Mouse (Mus musculus) right cerebral cortex, postnatal 4 days (tissue): ENCODE results near the gene Arhgap31.
"Not testable (repeated sequence)": the region's sequence is repeated elsewhere in the genome, so short reads cannot be mapped to it uniquely, and the experiment has no call there.

Experiments used
- DNase-seq: peaks from one replicate; pipeline ENCODE4 v3.0.0-alpha.2; 2022

The Arhgap31 gene

DNA sequence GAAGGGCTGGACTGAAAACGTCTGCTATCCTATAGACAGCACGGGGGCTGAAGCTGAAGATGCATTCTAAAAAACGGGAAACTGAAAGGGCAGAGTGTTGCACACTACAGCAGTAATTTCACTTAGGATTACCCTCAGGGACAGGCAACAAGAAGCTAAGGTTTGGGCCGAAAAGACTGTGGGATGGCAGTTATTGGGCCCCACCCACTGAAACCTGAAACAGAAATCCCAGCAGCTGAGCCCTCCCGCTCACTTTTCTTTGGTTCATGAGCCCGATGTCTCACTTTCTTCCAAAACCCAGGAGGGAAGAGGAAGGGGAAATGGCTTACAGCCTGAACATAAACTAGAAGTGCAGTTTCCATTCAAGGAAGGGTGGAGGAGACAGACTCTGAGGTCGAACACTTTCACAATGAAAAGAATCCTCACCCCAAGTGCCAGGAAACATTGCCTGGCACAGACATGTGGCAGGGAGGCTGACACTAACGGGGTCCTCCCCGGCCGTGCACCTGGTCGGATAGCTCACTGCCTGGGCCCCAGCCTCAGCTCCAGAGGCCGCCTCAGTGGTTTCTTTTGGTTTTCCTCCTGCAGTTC, 33.5 kb downstream of the Arhgap31 start:
- DNase-seq, result no peak

DNA sequence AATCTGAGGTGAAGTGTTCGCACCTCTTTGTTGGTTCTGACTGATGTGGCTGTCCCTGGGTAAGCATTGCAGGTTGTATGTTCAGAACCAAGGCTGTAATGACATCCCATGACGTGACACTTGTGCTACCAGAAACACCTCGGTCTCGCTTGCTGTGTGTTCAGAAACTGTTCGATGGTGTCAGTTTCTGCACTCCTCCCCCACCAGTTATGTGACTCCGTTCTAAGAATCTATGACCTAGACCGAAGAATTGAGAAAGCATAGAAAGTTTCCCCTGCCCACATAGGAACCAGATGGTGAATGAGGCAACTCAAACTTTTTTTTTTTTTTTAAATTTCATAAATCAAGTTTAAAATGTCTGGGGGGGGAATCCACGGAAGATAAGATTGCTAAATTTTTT, 34.2 kb downstream of the Arhgap31 start:
- no peak for DNase-seq

DNA sequence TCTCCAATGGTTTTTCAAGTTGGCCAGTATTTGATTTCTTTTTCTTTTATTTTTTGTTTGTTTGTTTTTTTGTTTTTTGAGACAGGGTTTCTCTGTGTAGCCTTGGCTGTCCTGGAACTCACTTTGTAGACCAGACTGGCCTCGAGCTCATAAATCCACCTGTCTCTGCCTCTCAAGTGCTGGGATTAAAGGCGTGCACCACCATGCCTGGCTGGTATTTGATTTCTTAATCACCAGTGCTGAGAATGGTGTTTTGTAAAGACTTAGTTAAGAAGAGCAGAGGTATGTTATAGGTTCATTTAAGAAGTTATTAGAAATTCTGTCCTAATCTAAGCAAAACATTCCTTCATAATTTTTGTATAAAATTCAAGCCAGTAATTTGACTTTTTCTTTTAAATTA, 35.1 kb downstream of the Arhgap31 start:
- DNase-seq, result not testable (repeated sequence)

DNA sequence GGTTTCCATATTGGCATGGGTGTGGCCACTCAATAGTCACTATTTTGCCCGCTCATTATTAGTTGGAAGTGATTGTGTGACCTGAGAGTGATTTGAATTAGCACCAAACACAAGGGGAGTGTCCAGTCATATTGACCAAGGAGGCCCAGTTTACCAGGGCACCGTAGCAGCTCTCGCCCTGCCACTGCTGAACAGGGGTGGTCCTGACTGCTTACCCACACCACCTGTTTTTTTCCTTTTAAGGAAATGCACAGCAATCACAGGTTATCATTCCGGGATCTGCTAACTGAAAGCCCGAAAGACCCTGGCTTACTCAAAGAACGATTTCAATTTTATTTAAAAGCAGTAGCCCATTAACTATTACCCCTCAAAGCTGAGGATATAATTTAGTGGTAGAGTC, 35.9 kb downstream of the Arhgap31 start:
- no peak for DNase-seq

DNA sequence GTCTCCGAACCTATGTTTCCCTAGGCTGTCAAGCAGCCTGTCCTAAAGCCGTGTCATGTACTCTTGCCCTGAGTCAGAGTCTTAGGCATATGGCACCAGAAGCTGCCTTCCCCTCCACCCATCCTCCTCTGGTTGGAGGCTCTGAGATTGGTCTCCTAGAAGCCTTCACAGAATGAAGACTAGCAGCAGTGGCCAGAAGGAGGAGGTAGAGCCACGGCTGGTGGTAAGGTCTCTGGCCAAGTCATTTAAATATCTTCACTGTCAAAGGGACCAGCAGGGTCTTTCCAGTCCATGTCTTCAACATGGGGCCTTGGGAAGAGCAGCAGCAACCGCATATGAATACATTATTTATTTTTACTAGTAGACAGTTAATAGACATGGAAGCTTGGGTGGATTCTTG, 36.4 kb downstream of the Arhgap31 start:
- DNase-seq, result no peak

DNA sequence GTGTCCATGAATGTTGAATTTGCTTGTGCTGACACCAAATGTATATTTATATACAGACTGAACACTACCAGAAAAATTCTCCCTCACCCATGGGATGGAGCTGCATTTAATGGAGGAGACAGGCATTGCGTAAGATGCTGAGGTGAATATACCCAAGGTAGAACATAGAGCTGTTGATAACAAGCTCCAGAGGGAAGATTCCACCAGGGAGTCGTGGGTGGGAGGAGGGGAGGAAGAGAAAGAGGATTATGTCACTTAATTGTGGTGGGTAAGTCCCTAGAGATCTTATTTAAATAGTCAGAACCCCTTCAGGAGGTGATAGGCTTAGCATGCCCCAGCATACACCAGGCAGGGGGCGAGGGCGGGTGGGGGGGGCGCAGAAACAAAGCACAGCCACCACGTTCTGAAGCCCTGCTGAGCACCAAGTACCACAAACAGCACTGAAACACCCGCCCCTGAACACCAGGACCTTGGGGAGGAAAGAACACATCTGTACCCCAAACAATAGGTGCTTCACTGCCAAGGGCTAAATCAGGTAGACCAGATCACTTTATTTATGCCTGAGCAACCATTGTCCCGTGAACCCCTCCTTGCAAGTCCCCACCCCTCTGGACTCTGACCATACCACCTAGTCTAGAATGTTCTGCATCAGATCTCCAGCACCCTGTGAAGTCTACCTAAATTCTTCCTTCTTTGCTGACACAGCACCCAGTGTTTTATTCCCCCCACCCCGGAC, 37.3 kb downstream of the Arhgap31 start:
- DNase-seq, result no peak

DNA sequence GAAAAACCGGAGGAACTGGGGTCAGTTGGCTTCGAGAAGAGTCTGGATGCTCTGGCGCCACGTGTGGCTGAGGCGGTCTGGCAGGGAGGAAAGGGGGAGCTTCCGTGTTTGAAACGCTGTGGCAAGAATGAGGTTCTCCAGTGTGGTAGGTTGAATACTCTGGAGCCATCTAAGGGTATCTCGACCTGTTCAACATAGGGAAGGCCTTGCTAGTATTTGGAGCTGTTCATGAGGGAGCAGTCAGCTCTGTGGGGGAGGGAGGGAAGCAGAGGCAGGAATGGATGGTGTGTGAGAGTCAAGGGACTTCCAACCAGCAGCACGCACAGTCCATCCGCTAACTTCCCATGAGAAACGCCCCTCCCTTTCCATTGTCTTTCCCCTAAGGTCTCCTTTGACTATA, 38.2 kb downstream of the Arhgap31 start:
- DNase-seq, result no peak

DNA sequence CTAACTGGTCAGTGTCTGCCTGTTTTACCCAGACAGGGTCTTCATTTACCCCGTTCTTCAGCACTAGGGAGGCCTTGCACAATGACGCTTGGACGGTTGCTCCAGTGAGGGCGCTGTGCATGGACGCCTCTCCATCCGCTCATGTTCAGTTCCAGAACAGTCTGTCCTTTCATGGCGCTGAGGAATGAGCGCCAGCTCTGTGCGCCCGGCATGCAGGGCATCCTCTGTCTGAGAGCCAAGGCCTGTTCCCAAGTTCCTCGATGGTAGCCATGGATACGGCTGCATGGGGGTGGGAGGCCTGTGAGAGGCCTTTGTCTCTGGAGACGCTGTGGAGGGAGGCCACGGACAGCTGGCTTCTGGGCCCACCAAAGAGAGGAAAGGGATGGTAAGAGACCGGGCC, 39.6 kb downstream of the Arhgap31 start:
- DNase-seq, result peak; percentile 56

DNA sequence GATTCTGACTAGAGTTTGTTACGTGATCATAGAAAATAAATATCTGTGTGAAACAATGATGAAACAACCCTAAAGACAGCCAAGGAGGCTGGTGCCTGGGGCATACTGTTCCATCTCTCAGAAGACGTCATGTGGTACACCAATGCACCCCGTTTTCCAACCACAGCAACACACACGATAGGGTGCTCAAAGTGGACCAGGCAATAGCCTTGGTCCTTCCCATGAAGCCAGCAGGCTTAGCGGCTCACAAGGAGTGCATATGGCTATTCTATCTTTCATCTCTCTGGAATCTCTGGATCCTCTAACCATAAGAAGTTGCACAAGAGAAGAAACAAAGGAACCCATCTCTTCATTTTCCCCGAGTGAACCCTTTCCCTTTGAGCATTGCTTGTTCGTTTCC, 40.1 kb downstream of the Arhgap31 start:
- no peak for DNase-seq

DNA sequence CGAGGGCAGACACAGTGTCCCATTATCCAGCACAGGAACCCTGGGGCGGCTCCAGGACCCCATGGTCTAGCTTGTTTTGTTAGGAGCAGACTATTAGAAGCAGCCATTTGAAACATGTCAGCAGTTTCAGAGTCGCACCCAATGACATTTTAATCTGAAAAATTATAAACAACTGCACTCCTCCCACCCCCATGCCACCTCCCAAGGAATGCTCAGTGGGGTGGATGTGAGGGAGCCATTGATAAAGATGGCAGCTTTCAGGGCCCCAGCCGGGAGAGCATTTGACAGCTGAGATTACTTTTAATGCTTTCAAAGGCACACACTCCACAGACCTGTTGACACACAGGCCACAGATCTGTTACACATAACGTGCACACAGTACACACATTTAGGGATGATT, 40.7 kb downstream of the Arhgap31 start:
- no peak for DNase-seq

DNA sequence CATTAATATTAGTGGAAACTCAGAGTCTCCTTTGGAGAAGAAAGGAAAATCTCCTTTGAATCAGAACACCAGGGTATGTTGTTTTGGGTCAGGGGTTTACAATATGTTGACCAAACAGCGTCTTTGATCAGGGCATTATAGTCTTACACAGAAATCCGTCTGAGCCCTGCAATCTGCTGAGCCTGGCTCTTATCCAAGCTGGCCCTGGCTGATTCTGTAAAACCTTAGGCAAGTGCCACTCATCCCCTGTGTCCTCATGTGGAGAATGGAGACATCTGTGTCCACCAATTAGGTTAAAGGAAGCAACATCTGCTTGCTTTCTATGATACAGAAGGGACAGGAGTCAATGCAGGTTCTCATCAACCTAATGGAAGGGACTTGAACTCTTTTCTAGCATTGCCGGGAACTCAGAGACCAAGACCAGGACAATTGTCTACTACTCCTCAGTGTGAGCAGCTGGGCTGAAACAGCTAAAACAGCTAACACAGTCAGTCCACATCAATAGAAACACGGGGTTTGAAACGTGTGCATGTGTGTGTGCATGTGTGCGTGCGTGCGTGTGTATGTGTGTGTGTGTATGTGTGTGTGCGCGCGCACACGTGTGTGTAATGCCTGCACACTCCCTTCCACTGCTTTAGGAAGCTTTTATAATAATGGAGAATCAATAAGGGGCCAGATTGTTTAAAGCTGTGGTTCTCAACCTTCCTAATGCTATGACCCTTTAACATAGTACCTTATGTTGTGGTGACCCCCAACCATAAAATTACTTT, 42.3 kb downstream of the Arhgap31 start:
- DNase-seq, result peak; percentile 25

DNA sequence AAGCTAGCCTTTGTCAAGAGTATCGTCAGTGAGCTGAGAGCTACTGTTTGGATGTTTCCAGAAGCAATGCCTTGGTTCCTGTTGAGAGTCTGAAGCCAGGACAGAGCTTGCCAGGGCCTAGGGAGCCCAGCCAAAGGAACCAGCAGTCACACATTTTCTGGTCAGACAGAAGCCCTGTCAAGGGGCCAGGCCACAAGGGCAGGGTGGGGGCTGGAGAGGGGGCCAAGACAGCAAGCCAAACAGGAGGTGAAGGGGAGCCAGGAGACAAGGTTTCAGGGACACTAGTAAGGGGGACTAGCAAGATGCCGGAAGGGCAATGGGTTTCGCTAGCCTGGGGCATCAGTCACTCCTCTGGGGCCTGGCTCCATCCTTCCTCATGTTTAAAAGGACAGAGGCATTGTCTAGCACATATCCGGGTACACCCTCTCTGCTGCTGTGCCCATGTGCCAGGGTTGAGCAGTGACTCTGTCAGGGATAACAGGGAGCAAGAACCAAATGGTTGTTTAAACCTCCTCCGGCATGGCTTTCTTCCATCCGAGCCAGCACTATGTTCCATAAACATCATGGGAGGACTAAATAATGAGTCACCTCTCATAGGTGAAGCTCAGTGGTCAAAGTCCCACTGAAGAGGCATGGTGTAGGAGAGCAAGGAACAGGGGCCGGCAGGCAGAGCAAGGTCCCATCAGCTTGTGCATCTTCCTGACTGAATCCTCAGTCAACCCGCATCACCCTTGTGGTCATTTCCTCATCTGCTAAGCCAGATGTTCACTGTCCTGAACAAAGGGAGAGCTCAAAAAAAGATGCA, 44.0 kb downstream of the Arhgap31 start:
- peak; percentile 34 for DNase-seq

DNA sequence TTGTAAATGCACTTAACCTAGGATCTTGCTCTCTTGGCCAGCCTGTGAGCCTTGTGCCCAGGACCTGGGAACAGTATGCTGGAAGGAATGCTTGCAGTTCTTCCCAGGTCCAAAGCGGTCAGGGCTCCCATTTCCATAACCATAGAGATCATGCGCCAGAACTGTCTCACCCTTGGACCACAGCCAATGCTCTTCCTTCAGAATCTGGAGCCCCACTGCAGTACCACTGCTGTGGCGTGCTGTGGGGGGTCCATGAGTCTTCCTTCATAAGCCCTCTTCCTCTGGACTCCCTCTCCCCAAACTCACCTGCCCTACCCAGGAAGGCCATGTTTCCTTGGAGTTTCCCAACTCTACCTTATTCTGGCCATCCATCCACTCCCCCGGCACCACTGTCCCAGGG, 46.6 kb downstream of the Arhgap31 start:
- no peak for DNase-seq

DNA sequence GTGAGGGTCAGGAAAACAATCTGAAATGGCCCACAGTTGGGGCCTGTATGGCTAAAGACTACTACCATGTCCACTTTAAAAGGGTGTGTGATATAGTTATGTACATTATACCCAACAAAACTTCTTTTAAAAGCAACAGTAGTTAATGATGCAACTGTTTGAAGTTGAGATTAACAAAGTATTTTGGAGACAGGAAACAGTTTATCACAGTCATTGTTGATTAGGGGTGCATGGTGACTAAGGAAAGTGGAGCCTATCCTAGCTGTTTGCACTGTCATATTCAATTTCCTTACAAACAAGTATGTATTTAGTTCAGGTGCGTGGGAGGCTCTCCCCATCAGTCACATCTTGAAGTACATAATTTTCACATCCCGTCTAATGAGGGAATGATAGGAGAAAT, 47.1 kb downstream of the Arhgap31 start:
- no peak for DNase-seq

DNA sequence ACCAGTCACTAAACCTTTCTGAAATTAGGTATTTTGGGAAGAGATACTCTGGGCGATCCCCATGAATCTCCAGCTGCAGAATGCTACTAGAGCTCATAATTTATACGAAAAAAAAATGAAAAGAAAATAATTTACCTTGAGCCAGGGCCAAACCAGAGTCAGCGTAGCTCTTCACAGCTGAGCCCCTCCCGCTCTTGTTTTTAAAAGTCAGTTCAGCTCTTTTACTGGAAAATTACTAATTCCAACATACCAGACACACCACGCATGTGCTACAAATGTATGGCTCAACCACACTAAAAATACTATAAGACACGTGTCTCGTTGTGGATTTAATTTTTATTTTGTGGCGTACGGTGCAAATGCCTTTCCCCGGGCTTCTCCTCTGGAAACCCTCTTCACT, 50.5 kb downstream of the Arhgap31 start:
- no peak for DNase-seq

DNA sequence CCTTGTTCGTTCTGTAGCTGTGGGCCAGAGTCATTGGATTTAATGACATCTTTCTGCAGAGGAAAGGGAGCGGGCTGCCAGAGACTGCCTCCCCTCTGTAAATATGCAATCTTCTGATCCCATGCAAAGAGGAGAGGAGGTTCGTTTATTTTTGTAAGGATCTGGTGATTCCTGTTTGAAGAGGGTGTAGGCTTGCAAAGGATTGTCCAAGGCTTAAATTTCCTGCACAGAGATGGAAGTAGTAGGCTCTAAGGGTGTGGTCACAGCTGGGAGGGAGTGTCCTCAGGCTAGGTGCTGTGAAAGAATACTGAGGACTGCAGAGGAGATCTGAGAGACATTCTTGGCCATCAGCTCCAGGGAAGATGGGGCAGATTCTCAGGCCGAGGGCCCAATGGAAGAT, 58.8 kb downstream of the Arhgap31 start:
- DNase-seq, result no peak

DNA sequence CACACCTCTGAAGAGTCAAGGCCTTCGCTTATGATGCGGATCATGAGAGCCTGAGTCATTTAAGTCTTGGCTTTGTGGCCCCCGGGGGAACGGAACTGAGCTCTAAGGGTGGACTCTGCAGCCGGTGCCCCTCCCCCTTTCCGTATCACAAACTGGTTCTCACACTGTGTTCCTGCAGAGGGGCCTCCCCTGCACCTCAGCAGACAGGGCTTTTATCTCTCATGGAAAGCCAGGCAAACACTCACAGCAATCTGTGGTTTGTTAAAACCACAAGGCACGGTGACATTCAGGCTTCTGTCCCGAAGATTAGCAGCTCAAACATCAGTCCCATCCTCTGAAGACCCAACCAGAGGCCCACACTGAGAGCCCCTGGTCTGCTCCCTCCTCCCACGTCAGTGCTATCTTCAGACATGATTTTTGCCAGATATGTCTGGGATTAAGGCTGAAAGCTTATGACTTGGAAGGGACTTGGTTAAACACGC, 59.6 kb downstream of the Arhgap31 start:
- no peak for DNase-seq

DNA sequence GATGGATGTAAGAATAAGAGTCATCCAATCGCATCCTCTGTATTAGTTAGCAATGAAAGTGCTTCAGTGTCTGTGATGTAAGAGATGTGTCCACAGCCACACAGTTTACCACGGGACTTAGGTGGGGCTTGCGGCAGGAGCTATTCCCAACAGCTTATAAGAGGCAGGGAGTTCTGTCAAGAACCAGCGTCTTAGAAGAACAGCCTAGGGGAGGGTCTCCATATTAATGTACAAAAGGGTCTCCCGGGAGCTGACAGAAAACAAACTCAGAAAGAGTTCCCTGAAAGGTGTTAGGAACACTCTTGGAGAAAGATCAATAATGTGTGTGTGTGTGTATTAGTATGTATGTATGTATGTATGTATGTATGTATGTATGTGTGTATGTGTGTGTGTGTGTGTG, 60.4 kb downstream of the Arhgap31 start:
- no peak for DNase-seq

DNA sequence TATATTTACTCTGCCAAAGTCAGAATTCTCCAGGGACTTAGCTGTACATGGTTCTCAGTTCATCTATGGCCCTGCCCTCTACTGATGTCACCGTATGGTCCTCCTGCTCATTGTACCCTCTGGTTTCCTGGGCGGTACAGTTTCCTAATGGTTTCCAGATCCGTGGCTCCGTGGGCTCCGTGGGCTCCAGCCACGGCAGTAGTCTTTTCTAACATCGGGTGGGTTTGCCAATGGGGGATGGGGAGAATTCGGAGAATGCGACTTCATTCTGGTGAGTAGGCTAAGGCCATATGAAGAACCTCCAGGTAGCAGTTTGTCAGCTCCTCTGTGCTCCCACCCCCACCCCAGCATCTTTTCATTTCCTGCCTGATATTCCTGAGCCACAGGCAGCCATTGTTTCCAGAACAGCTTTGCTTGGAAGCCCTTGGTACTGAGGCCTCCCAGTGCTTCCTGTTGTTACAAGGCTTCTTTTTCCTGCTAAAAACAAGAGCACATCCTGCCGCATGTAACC, 61.3 kb downstream of the Arhgap31 start:
- DNase-seq, result no peak

DNA sequence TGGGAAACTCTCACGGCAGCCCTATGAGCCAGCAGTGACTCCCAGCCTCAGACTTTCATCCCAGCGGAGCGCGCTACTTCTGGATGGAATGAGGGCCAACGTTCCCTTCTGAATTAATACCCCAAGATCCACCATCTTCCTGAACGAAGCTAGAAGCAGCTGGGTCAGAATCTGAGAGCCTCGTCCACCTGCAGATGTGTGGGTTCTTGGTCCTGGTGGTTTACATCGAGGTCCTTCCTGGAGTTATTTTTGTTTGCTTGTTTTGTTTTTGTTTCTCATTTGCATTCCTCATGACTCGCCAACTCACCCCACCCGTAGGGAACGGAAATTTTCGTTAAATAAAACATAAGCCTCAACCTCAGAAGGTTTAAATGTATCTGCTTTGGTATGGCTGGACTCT, 61.8 kb downstream of the Arhgap31 start:
- no peak for DNase-seq

DNA sequence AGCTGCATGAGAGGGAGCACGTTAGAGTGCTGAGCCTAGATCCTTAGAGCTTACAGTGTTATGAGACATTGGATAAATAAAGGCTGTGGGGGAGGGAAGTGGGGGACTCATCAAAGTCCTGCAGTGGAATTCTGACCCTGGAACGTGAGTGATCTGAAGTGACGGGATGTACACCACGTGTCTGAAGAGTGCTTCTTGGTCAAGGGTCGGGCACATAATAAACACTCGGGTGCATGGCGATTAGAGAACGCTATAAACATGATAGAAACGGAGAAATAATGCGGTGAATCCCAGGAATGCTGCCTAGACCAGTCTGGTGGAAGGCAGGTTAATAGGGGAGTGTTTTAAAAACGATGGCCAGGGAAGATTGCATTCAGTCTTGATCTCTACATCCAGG, 63.6 kb downstream of the Arhgap31 start:
- no peak for DNase-seq

DNA sequence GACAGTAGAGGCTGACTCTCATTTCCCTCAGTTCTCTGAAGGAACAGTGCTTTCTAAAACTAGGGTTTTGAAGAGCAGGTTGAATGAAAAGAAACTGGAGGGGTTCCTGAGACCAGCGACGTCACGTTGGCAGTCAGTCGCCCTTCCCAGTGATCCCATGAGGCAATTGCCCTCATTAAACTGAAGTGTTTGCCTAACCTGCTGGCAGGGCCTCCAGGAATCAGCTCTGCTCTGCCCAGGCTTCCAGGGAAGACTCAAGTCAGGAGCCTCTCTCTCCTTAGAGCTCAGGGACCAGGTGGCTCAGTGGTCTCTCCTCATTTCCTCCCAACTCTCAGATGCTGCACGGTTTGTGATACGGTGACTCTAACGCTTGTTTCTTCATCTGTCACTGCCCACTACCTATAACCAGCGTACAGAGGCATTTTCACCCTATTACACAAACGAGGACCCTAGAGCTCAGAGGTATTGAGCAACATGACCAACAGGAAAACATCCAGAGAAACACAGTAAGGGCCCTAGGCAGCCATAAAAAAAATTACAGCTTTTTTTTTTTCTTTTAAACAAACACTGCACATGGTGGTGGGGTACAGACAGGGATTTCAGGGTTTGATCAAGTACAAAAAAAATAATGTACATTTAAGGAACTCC, 64.2 kb downstream of the Arhgap31 start:
- DNase-seq, result no peak

DNA sequence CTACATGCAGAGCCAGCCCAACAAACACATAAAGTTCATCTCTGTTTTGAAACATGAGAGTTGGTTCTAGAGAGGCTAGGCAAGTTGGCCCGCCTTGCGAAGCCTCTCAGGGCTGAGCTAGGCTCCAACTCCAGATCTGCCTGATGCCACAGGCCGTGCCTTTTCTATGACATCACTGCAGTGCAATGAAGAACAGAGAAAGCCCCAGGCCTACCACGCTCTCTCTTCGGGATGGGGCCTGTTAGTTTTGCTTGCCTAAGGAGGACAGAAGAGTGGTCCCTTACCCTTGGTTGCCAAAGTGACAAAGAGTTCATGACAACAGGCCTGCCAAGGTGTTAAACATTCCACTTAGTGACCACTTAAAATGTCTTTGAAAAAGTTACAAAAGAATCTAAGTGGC, 64.9 kb downstream of the Arhgap31 start:
- DNase-seq, result no peak
